Mouse (Mus musculus): Measurements from ENCODE around the gene Arid1b. TPM values are rescaled to one million over a fixed set of nuclear protein-coding genes. Genes with fewer than 3 reads are reported as not detected.

The Arid1b gene
- polyA plus RNA-seq, 1 experiment: 41.6 TPM

GRCm38 (mm10) chr17:5244526-5244925 lies 250.4 kb downstream of the Arid1b start:
- no peak for DNase-seq (ENCODE audit: low read depth)
- TF ChIP-seq CTCF (IDR thresholded peaks at IDR 0.05; ENCODE audit: borderline replicate concordance, extremely low read depth, insufficient read depth, insufficient read length) (no peak), POLR2A (IDR thresholded peaks at IDR 0.05; ENCODE audit: borderline replicate concordance, extremely low read depth, insufficient read depth, insufficient read length, poor library complexity, severe bottlenecking) (no peak)

- no peak for DNase-seq (ENCODE audit: low read depth)
- TF ChIP-seq CTCF (IDR thresholded peaks at IDR 0.05; ENCODE audit: borderline replicate concordance, extremely low read depth, insufficient read depth, insufficient read length) (no peak), POLR2A (IDR thresholded peaks at IDR 0.05; ENCODE audit: borderline replicate concordance, extremely low read depth, insufficient read depth, insufficient read length, poor library complexity, severe bottlenecking) (no peak)
These were observed 252.6 kb downstream of the Arid1b start for GRCm38 (mm10) chr17:5246688-5247087.

- TF ChIP-seq POLR2A (IDR thresholded peaks at IDR 0.05; ENCODE audit: borderline replicate concordance, extremely low read depth, insufficient read depth, insufficient read length, poor library complexity, severe bottlenecking): no peak
These were observed 253.1 kb downstream of the Arid1b start for GRCm38 (mm10) chr17:5247247-5247646.

GRCm38 (mm10) chr17:5247737-5248136 lies 253.6 kb downstream of the Arid1b start:
- no peak for TF ChIP-seq POLR2A (IDR thresholded peaks at IDR 0.05; ENCODE audit: borderline replicate concordance, extremely low read depth, insufficient read depth, insufficient read length, poor library complexity, severe bottlenecking)
- TF ChIP-seq CTCF (IDR thresholded peaks at IDR 0.05; ENCODE audit: borderline replicate concordance, extremely low read depth, insufficient read depth, insufficient read length): no peak

More at GRCm38 (mm10) chr17:5247247-5247646, 253.1 kb downstream of the Arid1b start:
- DNase-seq (ENCODE audit: low read depth): no peak

GRCm38 (mm10) chr17:5248957-5249656 lies 255.0 kb downstream of the Arid1b start:
- TF ChIP-seq POLR2A (IDR thresholded peaks at IDR 0.05; ENCODE audit: borderline replicate concordance, extremely low read depth, insufficient read depth, insufficient read length, poor library complexity, severe bottlenecking): no peak
- no peak for TF ChIP-seq CTCF (IDR thresholded peaks at IDR 0.05; ENCODE audit: borderline replicate concordance, extremely low read depth, insufficient read depth, insufficient read length)
- DNase-seq (ENCODE audit: low read depth): peak; percentile 81

More at GRCm38 (mm10) chr17:5247737-5248136, 253.6 kb downstream of the Arid1b start:
- no peak for DNase-seq (ENCODE audit: low read depth)

- DNase-seq (ENCODE audit: low read depth): no peak
These were observed 255.6 kb downstream of the Arid1b start for GRCm38 (mm10) chr17:5249681-5250180.

GRCm38 (mm10) chr17:5252436-5252835 lies 258.3 kb downstream of the Arid1b start:
- DNase-seq (ENCODE audit: low read depth): peak; percentile 83
- TF ChIP-seq POLR2A (IDR thresholded peaks at IDR 0.05; ENCODE audit: borderline replicate concordance, extremely low read depth, insufficient read depth, insufficient read length, poor library complexity, severe bottlenecking) (no peak), CTCF (IDR thresholded peaks at IDR 0.05; ENCODE audit: borderline replicate concordance, extremely low read depth, insufficient read depth, insufficient read length) (peak; percentile 79)

More at GRCm38 (mm10) chr17:5249681-5250180, 255.6 kb downstream of the Arid1b start:
- TF ChIP-seq CTCF (IDR thresholded peaks at IDR 0.05; ENCODE audit: borderline replicate concordance, extremely low read depth, insufficient read depth, insufficient read length) (no peak), POLR2A (IDR thresholded peaks at IDR 0.05; ENCODE audit: borderline replicate concordance, extremely low read depth, insufficient read depth, insufficient read length, poor library complexity, severe bottlenecking) (no peak)

GRCm38 (mm10) chr17:5254717-5255617 lies 260.8 kb downstream of the Arid1b start:
- TF ChIP-seq POLR2A (IDR thresholded peaks at IDR 0.05; ENCODE audit: borderline replicate concordance, extremely low read depth, insufficient read depth, insufficient read length, poor library complexity, severe bottlenecking) (no peak), CTCF (IDR thresholded peaks at IDR 0.05; ENCODE audit: borderline replicate concordance, extremely low read depth, insufficient read depth, insufficient read length) (no peak; the same call in 1 of the 2 replicates)
- peak; percentile 68 for DNase-seq (ENCODE audit: low read depth)

GRCm38 (mm10) chr17:5255618-5255933 lies 261.4 kb downstream of the Arid1b start:
- no peak for DNase-seq (ENCODE audit: low read depth)
- TF ChIP-seq CTCF (IDR thresholded peaks at IDR 0.05; ENCODE audit: borderline replicate concordance, extremely low read depth, insufficient read depth, insufficient read length) (no peak), POLR2A (IDR thresholded peaks at IDR 0.05; ENCODE audit: borderline replicate concordance, extremely low read depth, insufficient read depth, insufficient read length, poor library complexity, severe bottlenecking) (no peak)

GRCm38 (mm10) chr17:5258978-5259377 lies 264.8 kb downstream of the Arid1b start:
- TF ChIP-seq POLR2A (IDR thresholded peaks at IDR 0.05; ENCODE audit: borderline replicate concordance, extremely low read depth, insufficient read depth, insufficient read length, poor library complexity, severe bottlenecking) (no peak), CTCF (IDR thresholded peaks at IDR 0.05; ENCODE audit: borderline replicate concordance, extremely low read depth, insufficient read depth, insufficient read length) (no peak)
- no peak for DNase-seq (ENCODE audit: low read depth)

- TF ChIP-seq CTCF (IDR thresholded peaks at IDR 0.05; ENCODE audit: borderline replicate concordance, extremely low read depth, insufficient read depth, insufficient read length) (no peak), POLR2A (IDR thresholded peaks at IDR 0.05; ENCODE audit: borderline replicate concordance, extremely low read depth, insufficient read depth, insufficient read length, poor library complexity, severe bottlenecking) (no peak)
- no peak for DNase-seq (ENCODE audit: low read depth)
These were observed 267.1 kb downstream of the Arid1b start for GRCm38 (mm10) chr17:5261131-5261651.
